Comparison of ENCODE assay signal across 23 mouse cellular contexts in the genomic region with DNA sequence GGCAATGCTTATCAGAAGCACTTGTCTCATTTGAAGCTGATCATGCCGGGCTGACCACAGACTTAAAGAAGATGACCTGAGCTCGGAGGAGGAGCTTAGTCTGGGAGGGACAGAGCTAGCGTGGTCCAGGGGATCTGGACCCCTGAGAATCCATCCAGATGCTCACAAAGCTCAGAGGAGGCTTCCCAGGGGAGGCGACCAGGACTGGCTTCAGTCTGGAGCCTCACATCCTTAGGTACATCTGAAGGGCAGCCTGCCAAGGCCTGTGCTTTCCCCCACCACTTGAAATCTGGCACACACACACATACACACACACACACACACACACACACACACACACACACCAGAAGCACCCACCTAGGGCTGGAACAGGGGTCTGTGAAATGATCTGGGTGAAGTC. TPM values are rescaled to one million over a fixed set of nuclear protein-coding genes. Genes with fewer than 3 reads are reported as not detected.
DNase-seq lines count a peak whose midpoint lies in the region; ATAC-seq and TF ChIP-seq lines count a peak whose summit lies in the region.
"Had no signal": no experiment of that assay in that cellular context is flagged by ENCODE, and none has a peak within 500 bp of the region (broad histone marks: within the 10 kb centered on the region; RNA-seq: fewer than 3 reads in every experiment).

No protein-coding gene starts in this region.

- no peak for DNase-seq in heart, adult 9 months (ENCODE audit: low spot score in 2 of 2)
- no peak for DNase-seq in liver, postnatal 0 days
- no peak for DNase-seq in natural killer cell, adult 2 months (ENCODE audit: low spot score in 2 of 2)
- DNase-seq in kidney, postnatal 36 days, result no peak
- DNase-seq: adrenal gland, postnatal 10 days; cerebellum, adult 2 months; cerebellum, postnatal 25 days; embryo, embryonic 11 days; gastrocnemius, postnatal 10 days; kidney, postnatal 10 days; right cerebral cortex, adult 18-20 months; right cerebral cortex, postnatal 4 days had no signal

- 37% methylated on average over 4 of the region's 4 CpGs for WGBS in heart, embryonic 12.5 days
- WGBS in heart, embryonic 14.5 days, result 37% methylated on average over 4 of the region's 4 CpGs
- 68% methylated on average over 4 of the region's 4 CpGs for WGBS in liver, postnatal 0 days (ENCODE audit: insufficient replicate concordance)

- no peak for TF ChIP-seq CTCF in liver, postnatal 0 days (IDR thresholded peaks at IDR 0.05; ENCODE audit: low read depth)

- TF ChIP-seq EP300 in liver, postnatal 0 days (IDR thresholded peaks at IDR 0.05; ENCODE audit: low read depth), result no peak

- no peak overlapping the region for H3K4me3 ChIP-seq in heart, embryonic 12.5 days
- no peak overlapping the region for H3K4me3 ChIP-seq in brown adipose tissue, adult 24 weeks (ENCODE audit: insufficient read depth, low read depth, low read length)
- no peak overlapping the region for H3K4me3 ChIP-seq in heart, embryonic 14.5 days (ENCODE audit: control insufficient read depth in 1 of 2, insufficient read depth in 1 of 2, low read depth in 1 of 2, low read length in 2 of 2)
- H3K4me3 ChIP-seq in liver, postnatal 0 days (ENCODE audit: low read depth, low read length), result no peak overlapping the region
- H3K4me3 ChIP-seq: embryonic facial prominence, embryonic 13.5 days; erythroblast, embryonic 14.5 days; forebrain, embryonic 13.5 days; hindbrain, embryonic 13.5 days; layer of hippocampus, adult 2 months; neural tube, embryonic 15.5 days had no signal

- no peak overlapping the region for H3K4me2 ChIP-seq in heart, embryonic 12.5 days
- no peak overlapping the region for H3K4me2 ChIP-seq in heart, embryonic 14.5 days (ENCODE audit: low read length)
- 0 out of 2 replicates have a peak overlapping the region, but pooled peaks have one; percentile 9 for H3K4me2 ChIP-seq in liver, postnatal 0 days (ENCODE audit: low read depth, low read length)
- H3K4me2 ChIP-seq: embryonic facial prominence, embryonic 13.5 days; forebrain, embryonic 13.5 days; hindbrain, embryonic 13.5 days; neural tube, embryonic 15.5 days had no signal

- H3K9me3 ChIP-seq in heart, embryonic 12.5 days (replicated peaks), result no peaks in the 10 kb centered on the region
- H3K9me3 ChIP-seq in heart, embryonic 14.5 days (ENCODE audit: control insufficient read depth, low read length), result no peaks in the 10 kb centered on the region
- H3K9me3 ChIP-seq in liver, postnatal 0 days (ENCODE audit: low read length), result no peaks in the 10 kb centered on the region
- H3K9me3 ChIP-seq: embryonic facial prominence, embryonic 13.5 days; forebrain, embryonic 13.5 days; hindbrain, embryonic 13.5 days; neural tube, embryonic 15.5 days had no signal

- H3K9ac ChIP-seq in heart, embryonic 12.5 days, result no peak overlapping the region; the same call in 1 of the 2 replicates
- H3K9ac ChIP-seq in heart, embryonic 14.5 days (ENCODE audit: low read length), result peak overlapping the region; percentile 34; the same call in 1 of the 2 replicates
- no peak overlapping the region; the same call in 1 of the 2 replicates for H3K9ac ChIP-seq in liver, postnatal 0 days (replicated peaks)
- H3K9ac ChIP-seq: embryonic facial prominence, embryonic 13.5 days; forebrain, embryonic 13.5 days; hindbrain, embryonic 13.5 days; liver, embryonic 14.5 days; neural tube, embryonic 15.5 days had no signal

- H3K36me3 ChIP-seq in heart, embryonic 12.5 days, result no peaks in the 10 kb centered on the region
- H3K36me3 ChIP-seq in heart, embryonic 14.5 days (ENCODE audit: control insufficient read depth, insufficient read depth, low read length), result no peaks in the 10 kb centered on the region
- no peaks in the 10 kb centered on the region for H3K36me3 ChIP-seq in liver, postnatal 0 days (replicated peaks; ENCODE audit: insufficient read depth, low read length)
- H3K36me3 ChIP-seq: embryonic facial prominence, embryonic 13.5 days; hindbrain, embryonic 13.5 days; neural tube, embryonic 15.5 days had no signal

- ATAC-seq in heart, embryonic 12.5 days (ENCODE audit: insufficient number of reproducible peaks, low FRiP score), result no peak
- ATAC-seq in heart, embryonic 14.5 days (ENCODE audit: insufficient number of reproducible peaks, insufficient read depth, low FRiP score, low read depth), result no peak
- no peak for ATAC-seq in liver, postnatal 0 days
- ATAC-seq: forebrain, embryonic 13.5 days had no signal

- H3K27ac ChIP-seq in heart, embryonic 12.5 days (ENCODE audit: poor library complexity, severe bottlenecking), result peak overlapping the region; percentile 53
- H3K27ac ChIP-seq in brown adipose tissue, adult 24 weeks (replicated peaks; ENCODE audit: low read depth, low read length), result 0 out of 2 replicates have a peak overlapping the region, but pooled peaks have one; percentile 9
- H3K27ac ChIP-seq in heart, embryonic 14.5 days (replicated peaks in 1 of 2; ENCODE audit: control insufficient read depth in 1 of 2, insufficient read depth in 1 of 2, low read depth in 2 of 2, low read length in 2 of 2), result peak overlapping the region; percentile 15 to 67
- no peak overlapping the region for H3K27ac ChIP-seq in liver, postnatal 0 days (ENCODE audit: low read depth)
- H3K27ac ChIP-seq: embryonic facial prominence, embryonic 13.5 days; forebrain, embryonic 13.5 days; hindbrain, embryonic 13.5 days; liver, embryonic 14.5 days; macrophage; neural tube, embryonic 15.5 days had no signal

- peaks cover 94% of the 10 kb centered on the region for H3K4me1 ChIP-seq in heart, embryonic 12.5 days (replicated peaks)
- peaks cover 58% of the 10 kb centered on the region for H3K4me1 ChIP-seq in brown adipose tissue, adult 24 weeks (ENCODE audit: control insufficient read depth, insufficient read depth, insufficient read length, low read length)
- peaks cover 85 to 92% of the 10 kb centered on the region in 2 experiments for H3K4me1 ChIP-seq in heart, embryonic 14.5 days (ENCODE audit: control insufficient read depth in 2 of 2, insufficient read depth in 2 of 2, low read length in 2 of 2)
- peaks cover 40% of the 10 kb centered on the region for H3K4me1 ChIP-seq in liver, postnatal 0 days (ENCODE audit: insufficient read depth)

- H3K27me3 ChIP-seq in heart, embryonic 12.5 days (replicated peaks), result no peaks in the 10 kb centered on the region
- no peaks in the 10 kb centered on the region for H3K27me3 ChIP-seq in heart, embryonic 14.5 days (ENCODE audit: control insufficient read depth, insufficient read depth, low read length)
- H3K27me3 ChIP-seq in liver, postnatal 0 days (ENCODE audit: insufficient read depth, low read length), result no peaks in the 10 kb centered on the region
- H3K27me3 ChIP-seq: embryonic facial prominence, embryonic 13.5 days; forebrain, embryonic 13.5 days; hindbrain, embryonic 13.5 days; neural tube, embryonic 15.5 days had no signal

RNA-seq across cellular contexts. Expression of a gene that starts 47.5 kb away (rescaled TPM):
- 7.5 and 7.8 TPM in 2 replicates for polyA plus RNA-seq in heart, embryonic 12.5 days (2016; fragmentation: Nextera tagmentation; extraction: Ambion mirVana)
- polyA plus RNA-seq in brown adipose tissue, adult 24 weeks (2012; ENCODE audit: insufficient read depth, insufficient read length, missing spikeins), result 20.3 and 21.8 TPM in 2 replicates
- 10.2 and 12.0 TPM in 2 replicates for polyA plus RNA-seq in heart, embryonic 14.5 days (2014; fragmentation: Nextera tagmentation; extraction: Ambion mirVana)
- 2.1 and 2.4 TPM in 2 replicates for polyA plus RNA-seq in liver, postnatal 0 days (2015; fragmentation: Nextera tagmentation; extraction: Ambion mirVana)
